Mouse (Mus musculus) layer of hippocampus, postnatal 25 days (tissue): Measurements from ENCODE around the gene Phkg1. TPM values are rescaled to one million over a fixed set of nuclear protein-coding genes. Genes with fewer than 3 reads are reported as not detected.

Experiments used
- DNase-seq, 2 experiments: peaks; one replicate each; pipeline ENCODE4 v3.0.0; 2022; ENCODE audit warnings: mixed read lengths in 2 of 2, low spot score in 1 of 2; ENCODE audit errors: extremely low spot score in 1 of 2
- total RNA-seq, 2 experiments: library from RNA; stranded (reverse); gene quantifications; 2 replicates each; pipeline ENCODE4 v1.2.3; 2021

Phkg1 gene
- total RNA-seq, 2 experiments from 2014 or later, result 19.3 to 25.6 TPM

DNA sequence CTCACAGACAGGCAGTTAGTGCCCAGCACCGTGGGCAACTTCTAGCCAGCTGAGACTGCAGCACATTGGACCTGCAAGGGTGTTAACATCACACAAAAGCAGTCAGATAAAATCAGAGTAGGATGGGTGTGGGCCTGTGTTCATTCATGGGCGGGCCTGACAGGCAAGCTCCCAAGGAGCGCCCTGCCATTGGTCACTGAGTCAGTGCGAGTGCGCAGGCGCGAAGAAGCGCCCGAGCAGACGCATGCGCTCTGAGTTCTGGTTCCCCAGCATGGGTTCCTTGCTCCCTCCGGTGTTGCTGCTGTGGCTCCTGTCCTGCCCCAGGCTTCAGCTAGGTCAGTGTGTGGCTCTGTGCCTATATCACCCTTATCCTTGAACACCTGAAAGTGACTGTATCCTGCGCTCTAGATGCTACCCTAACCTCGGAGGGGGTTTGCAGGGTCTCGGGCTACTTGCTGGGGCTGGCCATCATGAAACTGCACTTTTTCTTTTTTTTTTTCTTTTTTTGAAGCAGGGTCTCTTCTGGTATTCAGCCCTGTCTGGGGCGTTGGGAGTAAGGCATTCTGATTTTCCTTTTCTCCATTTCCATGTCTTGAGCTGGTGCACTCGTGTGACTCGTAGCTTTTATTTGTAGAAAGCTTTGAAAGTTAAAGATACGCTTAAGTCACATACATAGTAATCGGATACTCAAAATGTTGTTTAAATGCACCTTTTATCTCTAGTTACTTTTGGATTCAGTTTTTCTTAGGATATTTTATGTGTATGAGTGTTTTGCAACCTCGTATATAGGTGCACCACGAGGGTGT is 51.4 kb downstream of the Phkg1 start, which contains the start of gene Sumf2:
Gene Sumf2 (plus strand): TSS at position 235 of the 806 bp plus-strand sequence.
- peak; percentile 92 to 94 for DNase-seq

DNA sequence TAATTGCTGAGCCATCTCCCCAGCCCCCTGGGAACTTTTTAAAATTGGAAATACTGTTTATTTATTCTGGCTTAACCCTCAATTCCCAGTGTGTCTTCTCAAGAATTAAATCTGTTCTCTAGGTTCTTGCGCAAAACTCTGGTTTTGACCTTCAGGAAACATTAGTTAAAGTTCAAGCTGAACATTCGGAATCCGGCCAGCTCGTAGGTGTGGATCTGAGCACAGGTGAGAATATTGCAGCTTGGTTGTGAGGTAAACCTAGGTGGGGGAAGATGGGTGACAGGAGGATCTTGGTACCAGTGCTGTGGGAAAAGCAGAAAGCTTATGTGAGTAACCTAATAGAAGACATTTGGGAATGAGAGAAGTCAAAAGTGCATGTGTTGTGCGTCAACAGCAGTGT is 53.5 kb downstream of the Phkg1 start:
- DNase-seq, result no peak

Other genes starting within 250 kb of the Phkg1 start
- 1 to 10 TPM; 6.9 to 7.3 TPM for gene Zfp11, start 228.4 kb downstream of the Phkg1 start, total RNA-seq
- not detected for gene Sept14, start 190.0 kb downstream of the Phkg1 start, total RNA-seq
- gene Mrps17, start 183.1 kb downstream of the Phkg1 start, total RNA-seq, result 10 to 100 TPM; 78.8 to 81.4 TPM
- 10 to 100 TPM; 79.5 to 89.7 TPM for gene Nipsnap2, start 173.5 kb downstream of the Phkg1 start, total RNA-seq
- 10 to 100 TPM; 26.8 to 32.5 TPM for gene Psph, start 111.1 kb downstream of the Phkg1 start, total RNA-seq
- gene Sumf2, start 51.6 kb downstream of the Phkg1 start, total RNA-seq, result 10 to 100 TPM; 19.8 to 21.2 TPM
- 100 to 1,000 TPM; 407 to 478 TPM for gene Chchd2, start 11.1 kb downstream of the Phkg1 start, total RNA-seq
- gene Zbed5, start 2.8 kb downstream of the Phkg1 start, total RNA-seq, result 1 to 10 TPM; 4.9 to 6.0 TPM
- 1 to 10 TPM; 1.7 to 3.5 TPM for gene Nupr1l, start 10.0 kb upstream of the Phkg1 start, total RNA-seq
- gene Vkorc1l1, start 43.4 kb upstream of the Phkg1 start, total RNA-seq, result 10 to 100 TPM; 40.5 to 45.8 TPM
- 10 to 100 TPM; 10.4 to 12.6 TPM for gene Gusb, start 104.5 kb upstream of the Phkg1 start, total RNA-seq
- gene Asl, start 130.7 kb upstream of the Phkg1 start, total RNA-seq, result 10 to 100 TPM; 15.8 to 21.8 TPM
- gene Crcp, start 130.7 kb upstream of the Phkg1 start, total RNA-seq, result 10 to 100 TPM; 32.0 to 38.1 TPM
- 10 to 100 TPM; 46.4 to 48.2 TPM for gene Tpst1, start 174.8 kb upstream of the Phkg1 start, total RNA-seq
- gene Kctd7, start 246.3 kb upstream of the Phkg1 start, total RNA-seq, result 10 to 100 TPM; 12.9 to 13.1 TPM